9 mouse cellular contexts compared by ENCODE assay signal in the genomic region with DNA sequence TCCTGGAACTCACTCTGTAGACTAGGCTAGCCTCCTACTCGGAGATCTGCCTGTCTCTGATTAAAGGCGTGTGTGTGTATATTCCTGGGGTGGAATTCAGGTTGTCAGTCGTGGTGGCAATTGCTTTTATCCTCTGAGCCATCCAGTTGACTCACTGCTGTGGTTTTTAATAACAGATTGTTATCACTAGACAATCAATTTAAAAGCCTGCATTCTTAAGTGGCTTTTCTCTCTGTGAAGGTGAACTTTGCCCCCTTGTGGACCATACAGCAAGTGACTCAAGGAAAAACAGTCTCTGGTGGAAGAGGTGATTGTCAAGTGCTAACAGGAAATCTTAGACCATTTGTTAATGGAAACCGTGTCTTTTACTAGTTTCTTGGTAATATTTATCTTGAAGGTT. TPM values are rescaled to one million over a fixed set of nuclear protein-coding genes. Genes with fewer than 3 reads are reported as not detected.
DNase-seq lines count a peak whose midpoint lies in the region; ATAC-seq and TF ChIP-seq lines count a peak whose summit lies in the region.
"Had no signal": no experiment of that assay in that cellular context is flagged by ENCODE, and none has a peak within 500 bp of the region (broad histone marks: within the 10 kb centered on the region; RNA-seq: fewer than 3 reads in every experiment).

No protein-coding gene starts in this region.

- H3K36me3 ChIP-seq in heart, adult 2 months (ENCODE audit: control insufficient read depth, insufficient read depth, low read length), result no peaks in the 10 kb centered on the region
- H3K36me3 ChIP-seq in heart, embryonic 12.5 days, result peaks cover 59% of the 10 kb centered on the region

- H3K27me3 ChIP-seq in heart, adult 2 months (ENCODE audit: control insufficient read depth, insufficient read depth, low read length), result no peaks in the 10 kb centered on the region
- H3K27me3 ChIP-seq in heart, embryonic 12.5 days (replicated peaks), result no peaks in the 10 kb centered on the region
- H3K27me3 ChIP-seq in cerebellum, adult 2 months (ENCODE audit: control insufficient read depth, insufficient read depth, low read length), result no peaks in the 10 kb centered on the region
- H3K27me3 ChIP-seq: midbrain, embryonic 12.5 days had no signal

- no peak overlapping the region for H3K4me3 ChIP-seq in heart, adult 2 months
- no peak overlapping the region for H3K4me3 ChIP-seq in heart, embryonic 12.5 days
- no peak overlapping the region for H3K4me3 ChIP-seq in cerebellum, adult 2 months (replicated peaks; ENCODE audit: insufficient read depth, low read depth, low read length)
- H3K4me3 ChIP-seq: midbrain, embryonic 12.5 days had no signal

- peak; percentile 43 for TF ChIP-seq CTCF in heart, adult 2 months (IDR thresholded peaks at IDR 0.05)
- TF ChIP-seq CTCF in cerebellum, adult 2 months (IDR thresholded peaks at IDR 0.05; ENCODE audit: borderline replicate concordance, insufficient read depth, low read depth, low read length), result no peak

- no peak for TF ChIP-seq POLR2A in heart, adult 2 months (IDR thresholded peaks at IDR 0.05; ENCODE audit: insufficient read depth, low read depth, low read length)
- no peak for TF ChIP-seq POLR2A in cerebellum, adult 2 months (IDR thresholded peaks at IDR 0.05; ENCODE audit: borderline replicate concordance, insufficient read depth, low read length)

- DNase-seq in heart, adult 2 months, result no peak
- peak; percentile 10 for DNase-seq in urinary bladder, postnatal 14 days (ENCODE audit: low spot score)
- DNase-seq in urinary bladder, postnatal 36 days (ENCODE audit: low spot score in 2 of 2), result no peak
- no peak for DNase-seq in left cerebral cortex, postnatal 4 days
- no peak for DNase-seq in heart, postnatal 4 days
- DNase-seq in cerebellum, adult 2 months, result no peak

- 69% methylated on average over 4 of the region's 4 CpGs for WGBS in heart, adult 2 months
- WGBS in heart, embryonic 12.5 days, result 76% methylated on average over 4 of the region's 4 CpGs
- 76% methylated on average over 4 of the region's 4 CpGs for WGBS in cerebellum, adult 2 months

- no peak overlapping the region for H3K27ac ChIP-seq in heart, adult 2 months
- no peak overlapping the region for H3K27ac ChIP-seq in heart, embryonic 12.5 days (ENCODE audit: poor library complexity, severe bottlenecking)
- no peak overlapping the region for H3K27ac ChIP-seq in cerebellum, adult 2 months (ENCODE audit: insufficient read depth, low read length)
- H3K27ac ChIP-seq: midbrain, embryonic 12.5 days had no signal

- peaks cover 2% of the 10 kb centered on the region for H3K4me1 ChIP-seq in heart, adult 2 months (ENCODE audit: control insufficient read depth, insufficient read depth, low read length)
- peaks cover 11% of the 10 kb centered on the region for H3K4me1 ChIP-seq in heart, embryonic 12.5 days (replicated peaks)
- H3K4me1 ChIP-seq in cerebellum, adult 2 months (ENCODE audit: control insufficient read depth, insufficient read depth, low read length), result no peaks in the 10 kb centered on the region
- H3K4me1 ChIP-seq: midbrain, embryonic 12.5 days had no signal

- H3K4me2 ChIP-seq in heart, embryonic 12.5 days, result no peak overlapping the region
- H3K4me2 ChIP-seq: midbrain, embryonic 12.5 days had no signal

- ATAC-seq in heart, embryonic 12.5 days (ENCODE audit: insufficient number of reproducible peaks, low FRiP score), result no peak
- ATAC-seq in inflammation-experienced regulatory T-cells, adult 6 months, result peak; percentile 77

- no peak for TF ChIP-seq EP300 in heart, adult 2 months (IDR thresholded peaks at IDR 0.05; ENCODE audit: insufficient read depth, low read depth, low read length)

- H3K9ac ChIP-seq in heart, adult 2 months (ENCODE audit: low read depth, low read length), result no peak overlapping the region
- no peak overlapping the region for H3K9ac ChIP-seq in heart, embryonic 12.5 days
- H3K9ac ChIP-seq: midbrain, embryonic 12.5 days had no signal

- H3K79me2 ChIP-seq in heart, adult 2 months (replicated peaks; ENCODE audit: control insufficient read depth, insufficient read depth, low read length), result no peaks in the 10 kb centered on the region

- no peaks in the 10 kb centered on the region for H3K9me3 ChIP-seq in heart, embryonic 12.5 days (replicated peaks)
- H3K9me3 ChIP-seq: midbrain, embryonic 12.5 days had no signal

- intact Hi-C loops in heart, adult 2 months (cut with DNase I), result no loop called here
- intact Hi-C loops in left cerebral cortex, postnatal 4 days (cut with DNase I), result no loop called here

RNA-seq across cellular contexts. Expression of gene Nufip1, which starts 8.3 kb away (rescaled TPM):
- total RNA-seq in heart, adult 2 months (2021), result 1 to 10 TPM; 3.0 to 3.1 TPM
- polyA plus RNA-seq in heart, adult 2 months (2012; rRNA removed), result 1.5 and 1.8 TPM in 2 replicates
- 10.8 and 11.3 TPM in 2 replicates for polyA plus RNA-seq in heart, embryonic 12.5 days (2016; fragmentation: Nextera tagmentation; extraction: Ambion mirVana)
- polyA plus RNA-seq in inflammation-experienced regulatory T-cells, adult 6 months (2017; shearing (Covaris generic)), result 1 to 10 TPM; 6.1 to 7.6 (median 7.1) TPM
- total RNA-seq in left cerebral cortex, postnatal 4 days (2021), result 10 to 100 TPM; 10.0 to 11.6 TPM
- total RNA-seq in heart, postnatal 4 days (2021), result 1 to 10 TPM; 6.0 to 6.4 TPM
- 6.9 and 7.0 TPM in 2 replicates for polyA plus RNA-seq in cerebellum, adult 2 months (2012; rRNA removed)

RNA-seq across cellular contexts. Expression of gene Gpalpp1, which starts 8.4 kb away (rescaled TPM):
- total RNA-seq in heart, adult 2 months (2021), result 10 to 100 TPM; 11.2 to 11.3 TPM
- polyA plus RNA-seq in heart, adult 2 months (2012; rRNA removed), result 3.2 and 6.6 TPM in 2 replicates
- polyA plus RNA-seq in heart, embryonic 12.5 days (2016; fragmentation: Nextera tagmentation; extraction: Ambion mirVana), result 13.4 and 14.0 TPM in 2 replicates
- polyA plus RNA-seq in inflammation-experienced regulatory T-cells, adult 6 months (2017; shearing (Covaris generic)), result 10 to 100 TPM; 10.6 to 12.3 (median 10.6) TPM
- 10 to 100 TPM; 20.3 to 21.1 TPM for total RNA-seq in left cerebral cortex, postnatal 4 days (2021)
- total RNA-seq in heart, postnatal 4 days (2021), result 10 to 100 TPM; 14.8 to 15.4 TPM
- polyA plus RNA-seq in cerebellum, adult 2 months (2012; rRNA removed), result 13.9 and 14.5 TPM in 2 replicates
